Mouse (Mus musculus) liver, adult 2 months (tissue): ENCODE measurements around the gene Btbd8. TPM values are rescaled to one million over a fixed set of nuclear protein-coding genes. Genes with fewer than 3 reads are reported as not detected.

Experiments used
- DNase-seq: peaks from one replicate; pipeline ENCODE4 v3.0.0-alpha.2; 2011; ENCODE audit warnings: low read depth, low spot score; ENCODE audit errors: extremely low read depth
- H3K27ac ChIP-seq: fragments of 200-500 bp; replicated peaks from 2 replicates; pipeline ENCODE4 v1.5.1; 2012; ENCODE audit warnings: low read depth, mild to moderate bottlenecking, control low read depth, inconsistent platforms, low read length; ENCODE audit not compliant: insufficient read depth
- H3K27me3 ChIP-seq: fragments of 200-500 bp; 2 replicates; pipeline ENCODE4 v1.6.1; 2012; ENCODE audit warnings: mild to moderate bottlenecking, moderate library complexity, low read length, inconsistent platforms; ENCODE audit not compliant: control insufficient read depth, insufficient read depth
- H3K36me3 ChIP-seq: fragments of 200-500 bp; 2 replicates; pipeline ENCODE4 v1.6.1; 2012; ENCODE audit warnings: low read length, inconsistent platforms; ENCODE audit not compliant: control insufficient read depth, insufficient read depth
- H3K4me1 ChIP-seq: fragments of 200-500 bp; 2 replicates; pipeline ENCODE4 v1.6.1; 2011; ENCODE audit warnings: low read length; ENCODE audit not compliant: control insufficient read depth, insufficient read depth
- H3K4me3 ChIP-seq: fragments of 200-500 bp; 2 replicates; pipeline ENCODE4 v1.5.1; 2011; ENCODE audit warnings: low read depth, mild to moderate bottlenecking, control low read depth, low read length, moderate library complexity; ENCODE audit not compliant: insufficient read depth
- H3K79me2 ChIP-seq: fragments of 200-500 bp; 2 replicates; pipeline ENCODE4 v1.6.1; 2012; ENCODE audit warnings: inconsistent platforms, mild to moderate bottlenecking, low read length, moderate library complexity; ENCODE audit not compliant: control insufficient read depth, insufficient read depth
- H3K9ac ChIP-seq: fragments of 200-500 bp; 2 replicates; pipeline ENCODE4 v1.6.1; 2012; ENCODE audit warnings: low read depth, mild to moderate bottlenecking, control low read depth, inconsistent platforms, low read length
- CTCF ChIP-seq: fragments of 200-500 bp; IDR thresholded peaks from 2 replicates; pipeline ENCODE4 v1.5.1; 2011; ENCODE audit warnings: low read depth, low read length, control low read depth
- POLR2A ChIP-seq: fragments of 200-500 bp; IDR thresholded peaks from 2 replicates; pipeline ENCODE4 v1.6.1; 2011; ENCODE audit warnings: low read length, control low read depth; ENCODE audit not compliant: insufficient read depth; ENCODE audit errors: extremely low read depth
- WGBS: fragments of 180-500 bp; shearing (Covaris S2); methylation state at CpG from one replicate; pipeline ENCODE4 v1.1.7; 2018; 5-methylcytosine and 5-hydroxymethylcytosine counted together
- polyA plus RNA-seq: library from polyadenylated mRNA; depleted of rRNA; stranded (reverse); fragments of >200 nt; gene quantifications from 2 replicates; pipeline ENCODE4 v1.2.3, GENCODE M21; 2012; rRNA removed
- total RNA-seq: library from RNA; depleted of rRNA; stranded (reverse); fragments of >200 nt; gene quantifications from 2 replicates; pipeline ENCODE4 v1.2.3, GENCODE M21; 2014; rRNA removed

Gene Btbd8
- total and polyA plus RNA-seq, 2 experiments, result 0.33 to 3.4 TPM

DNA sequence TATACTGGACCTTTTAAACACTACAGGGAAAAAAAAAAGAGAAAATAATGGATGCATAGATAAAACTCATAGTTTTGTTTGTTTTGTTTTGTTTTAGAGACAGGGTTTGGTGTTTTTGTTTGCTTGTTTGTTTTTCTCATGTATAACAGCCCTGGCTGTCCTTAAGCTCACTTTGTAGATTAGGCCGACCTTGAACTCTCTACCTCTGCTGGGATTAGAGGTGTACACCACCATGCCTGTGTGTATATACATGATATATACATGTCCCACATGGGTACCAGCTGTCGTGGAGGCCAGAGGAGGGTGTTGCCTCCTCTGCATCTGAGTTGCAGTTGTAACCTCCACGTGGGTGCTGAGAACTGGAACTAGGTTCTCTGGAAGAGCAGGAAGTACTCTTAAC, 110.6 kb downstream of the Btbd8 start:
- peaks cover 1% of the 10 kb centered on the region; the same call in 1 of the 2 replicates for H3K36me3 ChIP-seq
- TF ChIP-seq CTCF (no peak), POLR2A (no peak)
- WGBS, result 83% methylated on average over 3 of the region's 3 CpGs
- H3K9ac ChIP-seq, result no peak overlapping the region
- no peaks in the 10 kb centered on the region for H3K27me3 ChIP-seq
- H3K4me3 ChIP-seq, result no peak overlapping the region
- no peak overlapping the region for H3K27ac ChIP-seq
- no peaks in the 10 kb centered on the region for H3K4me1 ChIP-seq
- no peak for DNase-seq
- H3K79me2 ChIP-seq, result no peaks in the 10 kb centered on the region

DNA sequence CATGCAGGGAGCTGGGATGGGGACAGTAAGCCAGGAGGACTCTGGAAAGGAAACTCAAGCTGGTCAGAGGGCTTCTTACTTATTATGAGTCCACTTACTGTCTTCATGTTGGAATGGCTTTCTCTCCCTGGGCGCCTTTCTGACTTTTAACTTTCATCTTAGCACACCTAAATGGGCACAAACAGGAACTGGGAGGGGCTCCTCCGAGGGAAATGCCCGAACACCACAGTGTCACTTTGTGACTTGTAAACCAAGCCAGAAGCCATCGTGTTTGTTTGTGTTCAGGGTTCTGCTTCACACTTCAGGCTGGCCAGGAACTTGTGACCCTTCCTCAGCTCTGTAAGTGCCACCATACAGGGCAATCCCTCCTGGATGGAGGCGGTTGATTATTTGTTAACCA, 116.5 kb downstream of the Btbd8 start:
- Histone ChIP-seq H3K79me2 (no peaks in the 10 kb centered on the region), H3K36me3 (peaks cover 22% of the 10 kb centered on the region), H3K27me3 (no peaks in the 10 kb centered on the region), H3K4me3 (no peak overlapping the region), H3K4me1 (no peaks in the 10 kb centered on the region), H3K9ac (no peak overlapping the region), H3K27ac (no peak overlapping the region)
- 87% methylated on average over 5 of the region's 5 CpGs for WGBS
- no peak for DNase-seq
- no peak for TF ChIP-seq CTCF

DNA sequence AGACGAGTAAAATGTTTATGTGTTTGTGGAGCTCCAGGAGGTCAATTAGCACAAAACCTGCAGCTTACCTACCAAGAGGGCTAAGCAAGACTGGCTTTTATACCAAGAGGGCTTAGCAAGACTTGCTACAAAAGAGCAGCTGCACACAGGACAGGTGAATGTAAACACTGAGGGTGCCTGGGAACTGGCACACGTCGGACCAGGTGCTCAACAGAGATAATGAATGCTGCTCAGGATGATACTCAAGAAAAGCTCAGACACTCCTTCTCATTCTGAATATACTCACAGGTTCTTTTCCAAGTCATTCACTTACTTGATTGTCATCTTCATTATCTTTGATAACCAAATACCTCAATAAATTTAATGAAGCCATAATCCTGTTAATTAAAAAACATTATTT, 119.2 kb downstream of the Btbd8 start:
- WGBS, result 88% methylated on average over 3 of the region's 3 CpGs
- TF ChIP-seq CTCF (no peak), POLR2A (no peak)
- no peak overlapping the region for H3K27ac ChIP-seq
- H3K36me3 ChIP-seq, result peaks cover 26% of the 10 kb centered on the region
- no peaks in the 10 kb centered on the region for H3K79me2 ChIP-seq
- H3K27me3 ChIP-seq, result no peaks in the 10 kb centered on the region
- DNase-seq, result no peak
- H3K4me3 ChIP-seq, result no peak overlapping the region
- no peak overlapping the region for H3K9ac ChIP-seq
- no peaks in the 10 kb centered on the region for H3K4me1 ChIP-seq

Other genes with a start within 250 kb of the Btbd8 start
- gene Tgfbr3, start 148.4 kb upstream of the Btbd8 start, total RNA-seq, result 6.6 and 8.2 TPM in 2 replicates
- gene Tgfbr3, start 148.4 kb upstream of the Btbd8 start, polyA plus RNA-seq, result 2.2 and 4.0 TPM in 2 replicates
- 1.8 and 1.9 TPM in 2 replicates for gene Brdt, start 106.8 kb upstream of the Btbd8 start, total RNA-seq
- 0.81 and 0.83 TPM in 2 replicates for gene Brdt, start 106.8 kb upstream of the Btbd8 start, polyA plus RNA-seq
- gene Ephx4, start 35.3 kb upstream of the Btbd8 start, total RNA-seq, result 0.65 TPM in 1 of 2 replicates, not detected in the other
- gene Ephx4, start 35.3 kb upstream of the Btbd8 start, polyA plus RNA-seq, result not detected in 2 replicates
- gene Lpcat2b, start 6.4 kb upstream of the Btbd8 start, total RNA-seq, result not detected in 2 replicates
- gene Lpcat2b, start 6.4 kb upstream of the Btbd8 start, polyA plus RNA-seq, result not detected in 2 replicates
- gene Gm42669, start 69.6 kb downstream of the Btbd8 start, total RNA-seq, result 0.18 and 0.34 TPM in 2 replicates
- gene Gm42669, start 69.6 kb downstream of the Btbd8 start, polyA plus RNA-seq, result 0.04 TPM in 1 of 2 replicates, not detected in the other
- 0.07 and 0.18 TPM in 2 replicates for gene 1700028K03Rik, start 96.7 kb downstream of the Btbd8 start, total RNA-seq
- not detected in 2 replicates for gene 1700028K03Rik, start 96.7 kb downstream of the Btbd8 start, polyA plus RNA-seq
- 9.1 and 11.6 TPM in 2 replicates for gene Rpap2, start 159.4 kb downstream of the Btbd8 start, total RNA-seq
- 2.6 and 2.9 TPM in 2 replicates for gene Rpap2, start 159.4 kb downstream of the Btbd8 start, polyA plus RNA-seq
- 3.8 and 4.0 TPM in 2 replicates for gene Glmn, start 159.9 kb downstream of the Btbd8 start, total RNA-seq
- gene Glmn, start 159.9 kb downstream of the Btbd8 start, polyA plus RNA-seq, result 0.27 and 0.45 TPM in 2 replicates